Mouse (Mus musculus) urinary bladder, adult 2 months (tissue): Measurements from ENCODE around the gene Epyc. TPM values are rescaled to one million over a fixed set of nuclear protein-coding genes. Genes with fewer than 3 reads are reported as not detected.
"Not testable (repeated sequence)": the region's sequence is repeated elsewhere in the genome, so short reads cannot be mapped to it uniquely, and the experiment has no call there.

Experiments
- DNase-seq: peaks from one replicate; pipeline ENCODE4 v3.0.0; 2022; ENCODE audit warnings: low spot score
- polyA plus RNA-seq: library from polyadenylated mRNA; depleted of rRNA; stranded (reverse); fragments of >200 nt; gene quantifications from 2 replicates; pipeline ENCODE4 v1.2.3, GENCODE M21; 2012; rRNA removed

The Epyc gene
- polyA plus RNA-seq, 1 experiment: 0.83 TPM

DNA sequence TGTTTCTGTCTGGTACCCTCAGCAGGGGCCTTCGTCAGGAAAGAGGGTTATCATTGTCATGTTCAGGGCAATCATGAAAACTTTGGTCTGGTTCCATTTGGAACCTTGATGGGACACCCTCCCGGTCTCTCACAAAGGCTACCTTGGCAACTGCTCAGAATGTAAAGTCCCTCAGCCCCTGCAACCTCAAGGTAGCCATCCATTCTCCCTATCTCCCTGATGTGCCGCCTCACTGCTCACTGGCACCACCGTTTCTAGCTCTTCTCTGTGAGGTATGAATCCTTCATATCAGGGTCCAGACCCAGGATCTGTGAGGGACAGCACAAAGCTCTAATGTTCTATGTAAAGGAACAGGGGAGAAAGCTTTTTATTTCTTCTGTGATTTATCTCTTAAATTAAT is 70.7 kb downstream of the Epyc start:
- DNase-seq: no peak

DNA sequence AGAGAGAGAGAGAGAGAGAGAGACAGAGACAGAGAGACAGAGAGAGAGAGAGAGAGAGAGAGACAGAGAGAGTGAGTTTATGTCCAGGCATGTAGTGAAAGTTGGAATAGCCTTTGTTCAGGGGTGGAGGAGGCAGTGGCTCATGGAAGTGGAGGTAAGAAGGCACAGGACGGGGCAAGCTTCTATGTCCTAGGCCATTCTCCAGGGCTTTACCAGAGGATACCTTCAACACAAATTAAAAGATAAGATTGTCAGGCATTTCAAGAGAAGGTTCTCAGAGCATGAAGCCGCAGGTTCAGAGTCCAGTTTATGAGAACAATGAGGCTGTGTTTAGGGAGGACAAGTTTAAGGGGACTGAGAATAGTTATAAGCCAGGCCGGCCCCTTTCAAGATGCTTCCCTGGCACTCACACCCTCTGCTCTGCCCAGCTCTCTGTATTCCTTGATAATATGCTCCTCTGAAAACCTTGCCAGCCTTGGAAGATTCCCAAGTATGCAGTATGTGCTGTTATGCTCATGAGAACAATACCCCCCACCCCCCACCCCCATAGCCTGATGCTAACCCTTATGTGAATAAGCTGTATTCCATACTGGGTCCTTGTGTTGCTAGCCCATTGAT is 71.5 kb downstream of the Epyc start:
- no peak for DNase-seq

DNA sequence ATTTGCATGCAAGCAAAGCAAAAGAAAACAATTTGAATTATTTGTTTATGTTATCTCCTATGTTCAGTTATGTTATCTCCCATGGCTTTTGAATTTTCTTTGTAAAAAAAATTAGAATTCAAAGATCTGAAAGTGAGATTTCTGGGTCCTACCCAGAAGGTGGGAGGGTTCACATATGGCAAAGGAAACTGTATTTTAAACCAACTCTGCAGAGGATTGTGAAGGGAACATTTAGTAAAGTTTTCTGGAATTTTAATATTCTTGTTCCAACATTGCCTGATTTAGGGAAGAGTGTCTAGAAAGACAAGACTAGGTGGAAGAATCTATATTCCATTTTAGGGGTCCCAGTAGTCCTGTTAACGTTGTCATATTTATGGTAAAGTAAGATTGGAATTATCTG is 73.4 kb downstream of the Epyc start:
- DNase-seq: no peak

- DNase-seq: no peak
Observed at GRCm38 (mm10) chr10:97718021-97718420, 74.2 kb downstream of the Epyc start.

- no peak for DNase-seq
Observed at GRCm38 (mm10) chr10:97720625-97721024, 76.8 kb downstream of the Epyc start.

DNA sequence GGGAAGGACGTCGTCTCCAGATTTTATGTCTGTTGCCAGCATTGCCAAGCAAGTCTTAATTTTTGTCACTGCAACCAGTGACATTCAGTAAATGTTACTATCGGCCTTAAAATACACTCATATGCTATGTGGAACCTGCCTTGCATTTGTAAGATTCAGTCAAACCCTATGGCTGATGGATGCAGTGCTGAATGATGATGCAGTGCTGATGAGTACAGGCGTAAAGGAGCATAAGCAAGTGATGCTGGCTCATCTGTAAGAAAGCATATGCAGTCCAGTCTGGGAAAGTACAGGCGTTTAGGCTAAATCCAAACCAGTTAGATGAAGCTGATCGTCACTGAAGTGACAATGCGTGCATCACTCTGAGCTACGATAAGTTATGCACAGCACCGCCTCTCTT is 78.8 kb downstream of the Epyc start:
- DNase-seq: no peak

DNA sequence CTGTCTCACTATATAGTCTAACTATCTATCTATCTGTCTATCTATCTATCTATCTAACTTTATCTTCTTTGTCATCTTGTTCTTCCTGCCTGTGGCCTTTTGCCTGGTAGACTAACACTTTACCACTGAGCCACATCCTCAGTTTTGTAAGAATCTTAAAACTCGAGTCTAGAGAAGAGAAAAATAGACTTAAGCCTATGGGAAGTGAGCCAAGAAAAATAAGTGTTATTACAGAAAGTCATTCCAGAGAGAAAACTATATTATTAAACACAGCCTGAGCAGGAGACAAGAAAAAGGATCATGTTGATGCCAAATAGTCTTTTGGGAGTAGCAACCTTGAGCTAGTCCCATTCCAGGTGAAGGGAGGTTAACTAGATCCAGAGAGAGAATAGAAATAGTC is 82.1 kb downstream of the Epyc start:
- no peak for DNase-seq

DNA sequence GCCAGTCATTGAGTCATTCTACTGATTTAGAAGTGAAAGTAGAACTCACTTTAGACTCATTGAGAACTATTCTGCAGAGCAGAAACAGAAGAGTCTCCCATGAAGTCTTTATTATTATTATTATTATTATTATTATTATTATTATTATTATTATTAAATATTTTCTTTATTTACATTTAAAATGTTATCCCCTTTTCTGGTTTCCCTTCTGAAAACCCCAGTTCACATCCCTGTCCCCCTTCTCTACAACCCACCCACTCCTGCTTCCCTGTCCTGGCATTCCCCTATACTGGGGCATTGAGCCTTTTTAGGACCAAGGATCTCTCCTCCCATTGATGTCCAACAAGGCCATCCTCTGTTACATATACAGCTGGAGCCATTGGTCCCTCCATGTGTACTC is 82.8 kb downstream of the Epyc start, which contains the start of gene C030005K15Rik:
TSS of gene C030005K15Rik (minus strand) at position 101 of the 400 bp plus-strand sequence.
- DNase-seq: not testable (repeated sequence)

Other genes starting within 250 kb of the Epyc start
- 3,510 and 3,693 TPM in 2 replicates for gene Dcn, start 164.5 kb upstream of the Epyc start, polyA plus RNA-seq
- gene Lum, start 78.9 kb upstream of the Epyc start, polyA plus RNA-seq: 387 and 481 TPM in 2 replicates
- gene Kera, start 37.2 kb upstream of the Epyc start, polyA plus RNA-seq: 0.22 and 0.48 TPM in 2 replicates
- not detected in 2 replicates for gene Ccer1, start 49.0 kb downstream of the Epyc start, polyA plus RNA-seq
- gene C030005K15Rik, start 82.7 kb downstream of the Epyc start, polyA plus RNA-seq: not detected in 2 replicates